Mouse (Mus musculus) liver, embryonic 11.5 days (tissue): ENCODE results near the gene Trir. TPM values are rescaled to one million over a fixed set of nuclear protein-coding genes. Genes with fewer than 3 reads are reported as not detected.

Experiments
- ATAC-seq: fragments of 200-750 bp; cut with Nextera tagmentation; replicated peaks from 2 replicates; pipeline ENCODE4 v1.8.0; 2017; ENCODE audit warnings: moderate number of reproducible peaks, mild to moderate bottlenecking, moderate TSS enrichment, moderate library complexity; ENCODE audit not compliant: low FRiP score
- DNase-seq: peaks from one replicate; pipeline ENCODE4 v3.0.0-alpha.2; 2017; ENCODE audit warnings: low spot score
- H3K27ac ChIP-seq: fragments of 300-500 bp; sonication (generic); 2 replicates; pipeline ENCODE4 v1.5.1; 2014; ENCODE audit warnings: mild to moderate bottlenecking, low read depth, low read length, control low read depth
- H3K27me3 ChIP-seq: fragments of 300-500 bp; sonication (generic); replicated peaks from 2 replicates; pipeline ENCODE4 v1.6.1; 2014; ENCODE audit warnings: low read length, mixed read lengths; ENCODE audit not compliant: control insufficient read depth, insufficient read depth
- H3K36me3 ChIP-seq: fragments of 300-500 bp; sonication (generic); 2 replicates; pipeline ENCODE4 v1.6.1; 2014; ENCODE audit warnings: mild to moderate bottlenecking, low read length, moderate library complexity, mixed read lengths; ENCODE audit not compliant: control insufficient read depth, insufficient read depth
- H3K4me1 ChIP-seq: fragments of 300-500 bp; sonication (generic); replicated peaks from 2 replicates; pipeline ENCODE4 v1.6.1; 2014; ENCODE audit warnings: low read length, mixed read lengths; ENCODE audit not compliant: control insufficient read depth, insufficient read depth
- H3K4me2 ChIP-seq: fragments of 300-500 bp; sonication (generic); 2 replicates; pipeline ENCODE4 v1.6.1; 2014; ENCODE audit warnings: mild to moderate bottlenecking, control low read depth, moderate library complexity
- H3K4me3 ChIP-seq: fragments of 300-500 bp; sonication (generic); 2 replicates; pipeline ENCODE4 v1.5.1; 2014; ENCODE audit warnings: low read depth, low read length, control low read depth
- H3K9ac ChIP-seq: fragments of 300-500 bp; sonication (generic); 2 replicates; pipeline ENCODE4 v1.6.1; 2014; ENCODE audit warnings: low read depth, low read length, control low read depth
- H3K9me3 ChIP-seq: fragments of 300-500 bp; sonication (generic); 2 replicates; pipeline ENCODE4 v1.6.1; 2016; ENCODE audit warnings: low read length, inconsistent platforms, mixed read lengths; ENCODE audit not compliant: control insufficient read depth
- WGBS: fragments of 180-500 bp; shearing (Covaris S2); extraction: QIAGEN DNeasy Blood & Tissue Kit; methylation state at CpG from one replicate; pipeline ENCODE4 v1.1.7; 2014; 5-methylcytosine and 5-hydroxymethylcytosine counted together
- polyA plus RNA-seq: library from polyadenylated mRNA; unstranded; fragments of >200 nt; fragmentation: Nextera tagmentation; extraction: Ambion mirVana; gene quantifications from 2 replicates; pipeline ENCODE4 v1.2.1, GENCODE M21; 2014

Trir gene
- polyA plus RNA-seq, 1 experiment from 2014 or later, result 138 TPM

- Histone ChIP-seq H3K9me3 (no peaks in the 10 kb centered on the region), H3K4me1 (peaks cover 17% of the 10 kb centered on the region), H3K4me3 (peak overlapping the region; percentile 73), H3K27ac (peak overlapping the region; percentile 97), H3K36me3 (peaks cover 29% of the 10 kb centered on the region), H3K4me2 (peak overlapping the region; percentile 96), H3K9ac (peak overlapping the region; percentile 95), H3K27me3 (no peaks in the 10 kb centered on the region)
- peak; percentile 25 for ATAC-seq
- under 1% methylated on average over 9 of the region's 9 CpGs for WGBS
- no peak for DNase-seq
These were observed 9.7 kb downstream of the Trir start for GRCm38 (mm10) chr8:85036381-85036717.

- Histone ChIP-seq H3K4me2 (peak within 1 kb of the TSS; percentile 96), H3K9me3 (no peaks in the 10 kb centered on the region), H3K4me1 (peaks cover 18% of the 10 kb centered on the region), H3K27ac (peak within 1 kb of the TSS; percentile 97), H3K36me3 (peaks cover 28% of the 10 kb centered on the region), H3K27me3 (no peaks in the 10 kb centered on the region), H3K4me3 (peak within 1 kb of the TSS; percentile 73), H3K9ac (peak within 1 kb of the TSS; percentile 95)
- WGBS, result 0% methylated on average over 59 of the region's 59 CpGs
- ATAC-seq, result peak; percentile 88
- DNase-seq, result peak; percentile 94
These were observed 10.2 kb downstream of the Trir start, which contains the start of gene Tnpo2 for GRCm38 (mm10) chr8:85036718-85037365. TSS of gene Tnpo2 (plus strand) at chr8:85036915.

GRCm38 (mm10) chr8:85037366-85037680 is 10.7 kb downstream of the Trir start:
- H3K36me3 ChIP-seq, result peaks cover 23% of the 10 kb centered on the region
- ATAC-seq (peak; percentile 46), DNase-seq (no peak)

GRCm38 (mm10) chr8:85037681-85038531 is 11.3 kb downstream of the Trir start:
- H3K36me3 ChIP-seq, result peaks cover 22% of the 10 kb centered on the region
- H3K27ac ChIP-seq, result peak overlapping the region; percentile 97
- H3K27me3 ChIP-seq, result no peaks in the 10 kb centered on the region
- peak overlapping the region; percentile 95 for H3K9ac ChIP-seq
- DNase-seq (peak; percentile 79), ATAC-seq (peak; percentile 39)
- peak overlapping the region; percentile 78 for H3K4me2 ChIP-seq
- WGBS, result under 1% methylated on average over 57 of the region's 57 CpGs
- H3K9me3 ChIP-seq, result no peaks in the 10 kb centered on the region
- peaks cover 18% of the 10 kb centered on the region for H3K4me1 ChIP-seq
- H3K4me3 ChIP-seq, result peak overlapping the region; percentile 73

More at GRCm38 (mm10) chr8:85037366-85037680, 10.7 kb downstream of the Trir start:
- Histone ChIP-seq H3K27ac (peak overlapping the region; percentile 97), H3K4me2 (peak overlapping the region; percentile 78), H3K9me3 (no peaks in the 10 kb centered on the region), H3K4me3 (peak overlapping the region; percentile 73), H3K9ac (peak overlapping the region; percentile 95), H3K27me3 (no peaks in the 10 kb centered on the region), H3K4me1 (peaks cover 18% of the 10 kb centered on the region)
- whole genome bisulfite sequencing, result 2% methylated on average over 14 of the region's 14 CpGs

GRCm38 (mm10) chr8:85043619-85044018 is 17.0 kb downstream of the Trir start:
- DNase-seq, result no peak
- H3K9me3 ChIP-seq, result no peaks in the 10 kb centered on the region
- 89% methylated on average over 6 of the region's 6 CpGs for WGBS

DNA sequence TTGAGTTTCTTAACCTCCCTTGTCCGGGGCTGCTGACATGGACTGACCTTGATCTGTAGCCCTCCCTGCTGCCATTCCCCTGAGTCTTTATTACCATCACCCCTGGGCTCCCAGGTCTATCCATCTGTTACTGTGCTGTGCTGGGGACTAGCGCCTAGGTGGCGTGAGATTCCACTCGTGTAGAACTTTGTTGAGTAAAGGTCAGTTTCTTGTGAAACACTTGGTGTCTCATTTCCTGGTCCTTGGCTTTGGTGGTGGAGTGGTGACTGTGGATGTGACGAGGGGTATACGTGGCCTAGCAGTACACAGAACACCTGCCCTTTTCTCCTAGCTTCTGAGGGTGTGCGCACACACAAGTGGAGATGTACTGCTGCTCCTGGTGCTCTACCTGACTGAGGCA is 30.7 kb downstream of the Trir start:
- Histone ChIP-seq H3K27me3 (no peaks in the 10 kb centered on the region), H3K4me3 (no peak overlapping the region), H3K9ac (no peak overlapping the region), H3K4me2 (no peak overlapping the region), H3K4me1 (peaks cover 8% of the 10 kb centered on the region; the same call in 1 of the 2 replicates), H3K9me3 (no peaks in the 10 kb centered on the region), H3K27ac (no peak overlapping the region), H3K36me3 (peaks cover 41% of the 10 kb centered on the region)
- 80% methylated on average over 7 of the region's 7 CpGs for WGBS
- no peak for DNase-seq
- no peak for ATAC-seq

More at GRCm38 (mm10) chr8:85043619-85044018, 17.0 kb downstream of the Trir start:
- H3K27me3 ChIP-seq, result no peaks in the 10 kb centered on the region
- no peak overlapping the region for H3K4me3 ChIP-seq
- H3K27ac ChIP-seq, result no peak overlapping the region
- H3K9ac ChIP-seq, result no peak overlapping the region
- H3K36me3 ChIP-seq, result peaks cover 78% of the 10 kb centered on the region
- no peak for ATAC-seq
- H3K4me1 ChIP-seq, result peaks cover 8% of the 10 kb centered on the region
- no peak overlapping the region for H3K4me2 ChIP-seq

DNA sequence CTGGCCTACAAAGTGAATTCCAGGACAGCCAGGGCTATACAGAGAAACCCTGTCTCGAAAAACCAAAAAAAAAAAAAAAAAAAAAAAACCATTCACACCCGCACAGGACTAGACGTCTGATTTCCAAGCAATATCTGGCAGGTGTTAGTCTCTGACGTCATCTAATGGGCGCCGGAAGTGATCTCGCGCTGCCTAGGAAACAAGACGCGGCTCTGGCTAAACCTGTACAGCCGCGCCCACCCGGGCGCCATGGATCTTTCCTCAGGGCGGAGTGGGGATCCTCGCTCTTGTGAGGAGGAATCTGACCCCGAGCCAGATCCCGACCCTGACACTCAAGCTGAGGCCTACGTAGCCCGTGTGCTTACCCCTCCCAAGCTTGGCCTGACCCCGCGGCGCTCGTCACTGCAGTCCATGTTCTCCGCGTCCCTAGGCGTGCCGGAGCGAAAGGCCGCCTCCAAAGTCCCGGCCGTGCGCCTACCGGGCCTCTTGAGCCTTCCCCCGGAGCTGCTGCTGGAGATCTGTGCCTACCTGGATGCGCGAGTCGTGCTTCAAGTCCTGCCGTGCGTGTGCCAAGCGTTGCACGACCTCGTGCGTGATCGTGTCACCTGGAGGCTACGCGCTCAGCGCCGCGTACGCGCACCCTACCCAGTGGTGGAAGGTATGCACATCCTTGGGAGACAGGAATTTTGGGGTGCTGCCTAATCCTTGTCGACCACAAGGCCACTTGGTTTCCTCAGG is 33.4 kb downstream of the Trir start, which contains the start of gene Fbxw9:
Gene Fbxw9 (plus strand): TSS at position 177 of the 738 bp plus-strand sequence.
- peaks cover 16% of the 10 kb centered on the region for H3K36me3 ChIP-seq
- H3K9ac ChIP-seq, result peak within 1 kb of the TSS; percentile 70
- H3K27me3 ChIP-seq, result no peaks in the 10 kb centered on the region
- peak within 1 kb of the TSS; percentile 91 for H3K4me3 ChIP-seq
- no peaks in the 10 kb centered on the region for H3K9me3 ChIP-seq
- ATAC-seq (peak; percentile 85), DNase-seq (peak; percentile 89)
- under 1% methylated on average over 52 of the region's 53 CpGs for WGBS
- peaks cover 11% of the 10 kb centered on the region; the same call in 1 of the 2 replicates for H3K4me1 ChIP-seq
- H3K27ac ChIP-seq, result peak within 1 kb of the TSS; percentile 2; the same call in 1 of the 2 replicates
- H3K4me2 ChIP-seq, result peak within 1 kb of the TSS; percentile 98

DNA sequence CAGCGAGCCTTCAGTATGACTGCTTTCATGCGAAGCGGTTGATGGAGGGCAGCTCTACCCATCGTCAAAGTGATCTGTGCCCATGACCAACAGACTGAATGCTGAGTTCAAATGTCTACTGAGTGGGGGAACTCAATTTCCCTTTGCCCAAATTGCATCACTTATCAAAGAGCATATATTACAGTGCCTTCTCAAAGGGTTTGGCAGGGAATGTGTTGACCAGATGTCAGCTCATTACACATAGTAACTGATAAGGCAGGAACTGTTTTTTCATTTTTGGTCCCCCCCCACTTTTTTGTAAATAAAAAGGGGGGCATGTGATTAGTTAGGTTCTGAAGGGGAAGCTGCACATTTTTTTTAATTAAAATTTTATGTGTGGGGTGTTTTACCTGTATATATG is 36.0 kb downstream of the Trir start:
- Histone ChIP-seq H3K9me3 (no peaks in the 10 kb centered on the region), H3K27me3 (no peaks in the 10 kb centered on the region), H3K27ac (no peak overlapping the region), H3K4me2 (no peak overlapping the region), H3K4me1 (peaks cover 11% of the 10 kb centered on the region), H3K4me3 (no peak overlapping the region), H3K36me3 (peaks cover 6% of the 10 kb centered on the region; the same call in 1 of the 2 replicates), H3K9ac (no peak overlapping the region)
- DNase-seq (no peak), ATAC-seq (no peak)
- 94% methylated on average over 4 of the region's 4 CpGs for WGBS
